Mouse (Mus musculus): ENCODE results near the gene 9330182O14Rik. TPM values are rescaled to one million over a fixed set of nuclear protein-coding genes. Genes with fewer than 3 reads are reported as not detected.

9330182O14Rik gene
- total RNA-seq (2022), result not detected

DNA sequence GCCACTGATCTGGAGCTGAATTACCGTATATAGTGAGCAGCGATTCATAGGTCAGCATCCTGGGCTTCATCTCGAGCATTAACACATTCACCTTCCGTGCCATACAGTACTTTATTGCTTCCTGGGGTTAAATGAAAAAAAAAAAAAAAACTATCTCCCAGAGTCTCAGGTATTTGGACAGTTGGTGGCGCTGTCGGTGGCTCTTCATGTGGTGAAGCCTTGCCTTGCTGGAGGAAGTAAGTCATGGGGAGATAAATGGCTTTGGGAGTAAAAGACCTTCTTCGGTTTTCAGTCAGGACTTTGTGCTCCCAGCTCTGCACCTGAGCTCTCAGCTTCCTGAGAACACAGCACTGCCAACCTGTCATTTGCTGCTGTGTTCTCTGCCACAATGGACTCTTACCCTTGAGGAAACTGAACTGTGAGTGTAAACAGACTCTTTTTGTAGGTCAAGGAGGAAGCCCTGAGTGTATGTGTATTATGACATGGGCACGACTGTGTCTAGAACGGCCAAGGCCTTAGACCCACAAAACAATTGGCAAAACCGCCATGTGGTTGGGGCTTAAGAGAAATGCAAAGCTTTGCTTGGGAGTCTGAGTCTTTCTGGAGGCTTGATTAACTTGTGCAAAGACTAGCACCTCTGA is at the start of gene 9330182O14Rik:
Gene 9330182O14Rik, plus strand, starts transcription at position 214 of the 641 bp plus-strand sequence.
- no peak for DNase-seq (ENCODE audit: low spot score)

DNA sequence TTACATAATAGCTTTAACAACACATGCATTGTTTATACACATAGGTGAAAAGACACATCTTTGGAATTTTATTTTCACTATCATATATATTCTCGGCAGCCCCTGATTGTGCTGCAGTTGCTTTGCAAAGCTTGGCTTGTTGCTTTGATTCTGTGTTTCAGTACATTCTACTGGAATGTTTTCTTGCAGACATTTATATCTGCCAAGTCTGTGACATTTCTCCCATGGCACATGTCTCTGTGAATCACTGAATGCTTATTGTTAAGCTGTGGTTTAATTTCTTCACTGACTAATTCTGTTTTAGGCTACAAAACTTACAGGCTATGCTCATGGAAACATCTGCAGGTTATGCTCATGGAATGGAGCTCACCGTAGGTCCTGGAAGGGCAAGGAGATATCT is 30.9 kb upstream of the 9330182O14Rik start:
- DNase-seq (ENCODE audit: low spot score), result no peak

DNA sequence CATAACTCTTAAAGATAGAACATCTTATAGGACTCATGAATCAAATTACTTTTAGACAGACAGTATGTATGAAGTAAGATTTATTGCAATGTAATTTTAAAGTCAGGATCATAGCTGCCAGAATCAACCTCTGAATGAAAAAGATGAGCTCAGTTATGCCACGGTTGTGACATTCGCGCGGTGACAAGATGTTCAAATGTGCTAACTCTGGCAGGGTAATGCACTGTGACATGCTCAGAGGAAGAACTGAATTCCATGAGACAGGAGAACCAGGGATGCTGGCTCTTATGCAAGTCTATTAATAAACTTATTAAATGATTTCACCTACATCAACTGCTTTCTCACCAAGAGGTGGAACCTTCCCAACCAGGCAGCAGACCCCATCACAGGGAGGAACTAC is 28.5 kb upstream of the 9330182O14Rik start:
- no peak for DNase-seq (ENCODE audit: low spot score)

GRCm38 (mm10) chr15:40113888-40114576 is 20.1 kb upstream of the 9330182O14Rik start:
- DNase-seq (ENCODE audit: low spot score), result no peak

DNA sequence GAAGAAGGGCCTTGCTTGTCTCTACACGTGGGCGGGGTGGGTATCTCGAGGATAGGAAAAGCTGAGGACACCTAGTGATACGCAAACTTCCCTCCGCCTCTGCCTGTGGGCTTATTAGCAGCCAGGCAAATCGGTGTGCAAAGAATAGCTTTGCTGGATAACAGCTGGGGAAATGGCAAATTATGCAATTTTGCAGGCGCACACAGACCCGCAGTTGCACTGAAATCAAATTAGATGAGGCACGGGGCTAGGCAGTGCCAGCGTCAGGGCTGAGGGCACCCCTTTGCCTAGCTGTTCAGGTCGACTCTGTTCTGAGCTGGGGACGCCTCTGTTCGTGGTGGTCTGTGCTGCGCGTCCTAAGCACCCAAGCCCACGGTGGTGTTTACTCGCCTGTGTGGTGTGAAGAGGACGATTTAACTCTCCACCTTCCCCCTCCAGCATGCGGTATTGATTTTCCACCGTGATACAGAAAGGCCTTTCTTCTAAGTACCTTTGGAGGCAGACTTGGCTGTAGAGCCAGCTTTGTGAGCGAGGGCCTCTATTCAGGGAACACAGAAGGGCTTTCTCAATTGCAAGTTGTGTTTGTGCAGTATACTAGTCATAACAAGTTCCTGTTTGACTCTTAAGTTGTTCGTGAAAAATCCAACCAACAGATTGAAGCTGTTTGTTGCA is 19.4 kb upstream of the 9330182O14Rik start:
- no peak for DNase-seq (ENCODE audit: low spot score)

- no peak for DNase-seq (ENCODE audit: low spot score)
Measured at GRCm38 (mm10) chr15:40116396-40116795, 17.8 kb upstream of the 9330182O14Rik start.

DNA sequence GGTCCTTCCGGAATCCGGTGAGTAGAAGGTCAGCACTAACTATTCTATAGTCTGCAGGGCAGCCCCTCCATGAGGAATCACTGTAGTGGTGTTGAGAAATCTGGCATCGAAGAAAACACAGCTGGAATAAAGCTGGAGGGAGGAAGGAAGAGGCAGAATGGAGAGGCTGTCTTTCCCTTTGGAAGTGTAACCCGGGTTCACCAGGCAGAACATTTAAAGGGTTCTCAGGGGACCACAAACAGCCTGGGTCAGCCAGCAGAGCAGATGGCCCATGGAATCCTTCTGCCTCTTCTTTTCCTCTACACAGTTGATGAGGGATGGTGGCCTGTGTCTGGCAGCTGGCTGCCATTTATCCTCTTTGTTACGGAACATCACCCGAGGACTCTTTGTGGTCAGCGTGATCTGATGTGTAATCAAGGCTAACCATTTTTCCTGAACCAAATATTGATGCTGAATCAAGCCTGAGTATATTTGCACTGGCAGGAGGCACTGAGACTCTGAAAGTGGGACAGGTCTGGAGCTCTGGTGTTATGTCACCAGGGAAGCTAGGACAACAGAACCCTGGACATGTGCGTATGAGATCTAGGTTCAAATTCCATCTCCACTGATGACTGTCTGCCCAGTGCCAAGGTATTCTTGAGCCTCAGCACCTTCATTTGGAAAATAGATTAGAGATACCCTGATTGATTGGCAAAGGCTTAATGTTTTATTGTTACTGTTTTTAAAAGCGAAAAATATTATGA is 9.8 kb upstream of the 9330182O14Rik start:
- DNase-seq (ENCODE audit: low spot score), result peak; percentile 16

GRCm38 (mm10) chr15:40129496-40129895 is 4.7 kb upstream of the 9330182O14Rik start:
- DNase-seq (ENCODE audit: low spot score), result no peak

DNA sequence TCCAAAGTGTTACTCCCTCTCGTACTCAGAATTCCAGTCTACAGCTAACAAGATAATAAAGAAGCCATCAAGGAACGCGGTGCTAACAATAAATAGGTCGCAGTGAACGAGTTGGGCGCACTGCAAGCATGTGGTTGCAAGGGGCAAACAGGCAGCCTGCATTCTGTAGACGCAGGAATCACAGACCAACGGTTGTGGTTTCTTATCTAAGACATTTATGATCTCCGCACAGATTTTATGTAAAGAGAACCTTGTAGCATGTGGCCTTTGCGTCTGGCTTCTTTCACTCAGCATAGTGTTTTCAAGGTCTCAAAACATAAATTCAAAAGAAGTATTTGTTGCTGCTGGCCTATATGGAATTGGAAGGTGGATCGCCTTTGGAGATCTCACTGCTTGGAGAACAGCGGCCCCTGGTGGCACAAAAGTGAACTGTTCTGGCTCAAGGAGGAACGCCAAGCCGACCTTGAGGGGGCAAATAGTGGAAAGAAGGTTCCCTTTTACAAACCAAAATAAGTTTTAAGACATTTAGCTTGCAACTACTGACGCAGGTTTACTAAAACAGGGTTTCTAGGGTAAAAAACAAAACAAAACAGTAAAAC is 3.2 kb upstream of the 9330182O14Rik start:
- peak; percentile 74 for DNase-seq (ENCODE audit: low spot score)

DNA sequence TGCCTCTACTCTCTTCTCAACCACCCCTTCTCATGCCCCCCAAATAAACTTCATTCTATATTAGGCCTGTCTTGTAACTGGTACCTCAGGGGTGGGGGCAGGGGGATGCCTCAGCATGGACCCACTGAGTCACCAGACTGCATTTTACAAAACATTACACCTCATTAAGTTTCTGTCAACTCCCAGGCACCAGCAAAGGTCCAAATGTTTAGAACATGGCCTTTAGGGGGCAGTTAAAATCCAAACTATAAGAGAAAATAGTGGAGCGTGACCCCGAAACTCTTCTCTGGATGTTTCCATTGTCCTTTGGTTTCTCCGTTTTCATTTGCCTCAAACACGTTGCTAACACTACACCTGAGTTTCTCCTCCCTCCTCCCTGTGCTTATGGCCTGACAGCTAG is 1.8 kb upstream of the 9330182O14Rik start:
- DNase-seq (ENCODE audit: low spot score), result no peak

DNA sequence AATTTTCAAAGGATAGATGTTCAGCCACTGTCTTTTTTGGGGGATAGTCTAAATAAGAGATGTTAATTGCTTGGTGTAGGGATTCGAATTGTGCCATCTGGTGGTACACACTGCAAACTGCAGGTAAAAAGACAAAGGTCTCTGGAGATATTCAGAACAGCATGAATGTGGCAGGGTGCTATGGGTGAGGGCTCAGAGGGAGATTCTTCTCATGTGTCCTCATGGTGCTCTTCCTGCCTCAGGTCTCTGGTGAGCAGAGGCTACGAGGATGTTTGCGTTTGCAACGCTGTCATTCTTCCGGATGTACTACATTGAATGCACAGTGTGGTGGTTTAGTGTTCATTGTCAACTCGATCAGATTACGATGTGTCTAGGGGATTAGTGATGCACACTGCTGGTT is 10.1 kb downstream of the 9330182O14Rik start:
- DNase-seq (ENCODE audit: low spot score), result no peak

GRCm38 (mm10) chr15:40157683-40158082 is 23.5 kb downstream of the 9330182O14Rik start:
- no peak for DNase-seq (ENCODE audit: low spot score)

GRCm38 (mm10) chr15:40166560-40167275 is 32.6 kb downstream of the 9330182O14Rik start:
- DNase-seq (ENCODE audit: low spot score), result peak; percentile 73

DNA sequence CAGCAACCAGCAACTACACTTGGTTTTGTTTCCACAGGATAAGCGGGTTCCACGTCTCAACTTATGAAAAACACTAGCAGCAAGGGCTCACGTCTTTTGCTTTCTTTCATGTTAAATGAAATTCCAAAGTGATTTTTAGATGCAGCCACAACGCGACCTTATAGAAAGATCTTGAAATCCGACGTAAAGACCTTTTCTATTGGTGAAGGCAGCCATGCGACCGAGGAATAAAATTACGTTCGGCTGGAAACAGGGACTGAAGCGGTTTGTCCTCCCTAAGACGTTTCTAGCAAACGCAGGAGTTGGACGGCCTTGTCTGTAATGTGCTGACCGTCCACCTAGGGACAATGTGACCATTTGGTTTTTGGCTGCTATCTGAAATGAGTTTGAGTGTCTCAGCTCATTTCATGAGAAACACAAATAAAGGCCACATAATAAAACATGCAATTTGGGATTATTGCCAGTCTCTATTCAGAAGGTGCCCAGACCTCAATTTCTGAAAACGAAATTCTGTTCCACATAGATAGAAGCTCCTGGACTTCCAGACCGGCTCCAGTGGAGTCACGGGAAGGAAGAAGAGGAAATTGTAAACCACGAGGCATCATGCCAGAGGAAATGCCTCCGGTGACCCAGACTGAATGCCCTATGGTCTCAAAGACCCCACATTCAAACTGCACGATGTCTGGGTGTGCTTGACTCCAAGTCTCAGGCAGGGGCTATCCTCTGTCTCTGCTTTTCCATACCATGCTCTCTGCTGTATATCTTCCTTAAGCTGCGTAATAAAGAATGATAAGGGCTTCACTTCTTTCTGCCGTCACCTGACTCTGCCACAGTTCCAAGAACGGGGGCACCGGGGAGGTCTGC is 33.3 kb downstream of the 9330182O14Rik start:
- peak; percentile 12 for DNase-seq (ENCODE audit: low spot score)

DNA sequence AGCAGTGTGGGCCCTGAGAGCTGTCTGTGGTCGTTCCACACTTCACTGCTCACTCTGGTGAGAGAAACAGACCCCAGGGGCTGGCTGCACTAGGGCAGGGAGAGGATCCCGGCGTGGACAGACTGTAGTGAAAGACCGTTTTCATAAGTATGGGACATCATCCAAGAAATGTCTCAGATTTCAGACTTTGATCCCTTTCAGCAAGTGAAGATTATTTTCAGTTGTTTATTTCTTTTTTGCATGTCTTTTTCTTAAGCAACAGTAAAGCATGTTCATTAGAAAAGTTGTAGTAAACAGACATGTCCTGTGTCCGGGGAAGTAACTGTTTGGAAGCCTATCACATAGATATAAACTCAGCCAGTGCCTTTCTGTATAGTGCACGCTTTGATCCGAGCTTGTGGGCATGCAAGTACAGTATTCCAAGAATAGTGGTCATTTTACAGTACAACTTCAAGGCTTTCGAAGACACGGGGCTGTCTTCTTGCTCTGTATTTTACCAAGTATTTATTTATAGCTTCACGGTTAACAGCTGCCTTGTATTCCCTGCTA is 34.0 kb downstream of the 9330182O14Rik start:
- no peak for DNase-seq (ENCODE audit: low spot score)

- no peak for DNase-seq (ENCODE audit: low spot score)
Measured at GRCm38 (mm10) chr15:40169061-40169460, 34.9 kb downstream of the 9330182O14Rik start.

- no peak for DNase-seq (ENCODE audit: low spot score)
Measured at GRCm38 (mm10) chr15:40169705-40170104, 35.5 kb downstream of the 9330182O14Rik start.

- no peak for DNase-seq (ENCODE audit: low spot score)
Measured at GRCm38 (mm10) chr15:40179423-40179822, 45.3 kb downstream of the 9330182O14Rik start.

DNA sequence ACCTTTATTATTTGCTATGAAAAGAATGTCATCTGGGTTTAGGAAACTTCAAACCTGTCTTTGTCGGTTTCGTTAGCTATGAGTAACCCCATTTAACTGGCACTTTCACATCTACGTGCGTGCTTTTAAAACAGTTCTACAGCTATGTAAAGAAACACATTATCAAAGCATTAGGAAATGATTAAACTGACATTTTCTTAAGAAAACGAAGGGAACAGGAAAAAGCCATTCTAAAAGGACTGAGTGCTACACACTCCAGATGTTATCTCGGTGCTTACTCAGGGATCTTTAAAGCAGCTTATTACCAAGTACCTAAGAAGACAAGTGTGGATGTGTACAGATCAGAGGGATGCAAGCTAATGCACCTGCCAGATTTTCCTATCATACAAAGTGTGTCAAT is 52.9 kb downstream of the 9330182O14Rik start:
- DNase-seq (ENCODE audit: low spot score), result no peak
